Mouse (Mus musculus) neural tube, embryonic 14.5 days (tissue): ENCODE results near the gene Bcl2l2. TPM values are rescaled to one million over a fixed set of nuclear protein-coding genes. Genes with fewer than 3 reads are reported as not detected.

Experiments used
- ATAC-seq: fragments of 200-750 bp; cut with Nextera tagmentation; 2 replicates; pipeline ENCODE4 v1.8.0; 2017; ENCODE audit warnings: low read depth, mild to moderate bottlenecking, moderate TSS enrichment, moderate library complexity
- H3K27ac ChIP-seq: fragments of 300-500 bp; sonication (generic); 2 replicates; pipeline ENCODE4 v1.5.1; 2014; ENCODE audit warnings: low read depth, mild to moderate bottlenecking, control low read depth, low read length, moderate library complexity, mixed read lengths
- H3K27me3 ChIP-seq: fragments of 300-500 bp; sonication (generic); 2 replicates; pipeline ENCODE4 v1.6.1; 2014; ENCODE audit warnings: low read length; ENCODE audit not compliant: control insufficient read depth, insufficient read depth
- H3K36me3 ChIP-seq: fragments of 300-500 bp; sonication (generic); 2 replicates; pipeline ENCODE4 v1.6.1; 2014; ENCODE audit warnings: low read length, mixed read lengths; ENCODE audit not compliant: control insufficient read depth, insufficient read depth
- H3K4me1 ChIP-seq: fragments of 300-500 bp; sonication (generic); 2 replicates; pipeline ENCODE4 v1.6.1; 2014; ENCODE audit warnings: low read length; ENCODE audit not compliant: control insufficient read depth, insufficient read depth
- H3K4me2 ChIP-seq: fragments of 300-500 bp; sonication (generic); 2 replicates; pipeline ENCODE4 v1.6.1; 2014; ENCODE audit warnings: mild to moderate bottlenecking, low read depth, low read length, control low read depth
- H3K4me3 ChIP-seq: fragments of 300-500 bp; sonication (generic); 2 replicates; pipeline ENCODE4 v1.5.1; 2014; ENCODE audit warnings: low read depth, low read length, control low read depth, mixed read lengths
- H3K9ac ChIP-seq: fragments of 300-500 bp; sonication (generic); replicated peaks from 2 replicates; pipeline ENCODE4 v1.6.1; 2014; ENCODE audit warnings: low read depth, mild to moderate bottlenecking, control low read depth, low read length, mixed read lengths
- H3K9me3 ChIP-seq: fragments of 300-500 bp; sonication (generic); 2 replicates; pipeline ENCODE4 v1.6.1; 2016; ENCODE audit warnings: low read length; ENCODE audit not compliant: control insufficient read depth
- WGBS: fragments of 180-500 bp; shearing (Covaris S2); extraction: QIAGEN DNeasy Blood & Tissue Kit; methylation state at CpG from one replicate; pipeline ENCODE4 v1.1.7; 2014; 5-methylcytosine and 5-hydroxymethylcytosine counted together
- polyA plus RNA-seq: library from polyadenylated mRNA; unstranded; fragments of >200 nt; fragmentation: Nextera tagmentation; extraction: Ambion mirVana; gene quantifications from 2 replicates; pipeline ENCODE4 v1.2.1, GENCODE M21; 2014

The Bcl2l2 gene
- polyA plus RNA-seq, 1 experiment from 2014 or later: 5.3 TPM

GRCm38 (mm10) chr14:54865626-54866025 lies 17.6 kb upstream of the Bcl2l2 start:
- no peak for ATAC-seq
- Histone ChIP-seq H3K27me3 (no peaks in the 10 kb centered on the region), H3K27ac (no peak overlapping the region), H3K9me3 (no peaks in the 10 kb centered on the region), H3K4me1 (peaks cover 3% of the 10 kb centered on the region; the same call in 1 of the 2 replicates), H3K36me3 (no peaks in the 10 kb centered on the region), H3K4me2 (no peak overlapping the region), H3K4me3 (no peak overlapping the region), H3K9ac (no peak overlapping the region)
- WGBS: 87% methylated on average over 5 of the region's 5 CpGs

- WGBS: 72% methylated on average over 3 of the region's 3 CpGs
- peaks cover 3% of the 10 kb centered on the region; the same call in 1 of the 2 replicates for H3K4me1 ChIP-seq
- no peak overlapping the region for H3K27ac ChIP-seq
- no peak overlapping the region for H3K4me3 ChIP-seq
- H3K9me3 ChIP-seq: no peaks in the 10 kb centered on the region
- no peak overlapping the region for H3K9ac ChIP-seq
- no peaks in the 10 kb centered on the region for H3K27me3 ChIP-seq
- ATAC-seq: no peak
- no peaks in the 10 kb centered on the region for H3K36me3 ChIP-seq
- no peak overlapping the region for H3K4me2 ChIP-seq
Observed at GRCm38 (mm10) chr14:54866268-54866667, 16.9 kb upstream of the Bcl2l2 start.

GRCm38 (mm10) chr14:54866936-54867335 lies 16.2 kb upstream of the Bcl2l2 start:
- H3K4me2 ChIP-seq: no peak overlapping the region
- H3K27ac ChIP-seq: no peak overlapping the region
- no peaks in the 10 kb centered on the region for H3K9me3 ChIP-seq
- no peak overlapping the region for H3K4me3 ChIP-seq
- H3K36me3 ChIP-seq: no peaks in the 10 kb centered on the region
- 66% methylated on average over 5 of the region's 5 CpGs for WGBS
- ATAC-seq: no peak
- no peaks in the 10 kb centered on the region for H3K27me3 ChIP-seq
- H3K9ac ChIP-seq: no peak overlapping the region
- peaks cover 3% of the 10 kb centered on the region; the same call in 1 of the 2 replicates for H3K4me1 ChIP-seq

- no peaks in the 10 kb centered on the region for H3K27me3 ChIP-seq
- H3K4me1 ChIP-seq: peaks cover 3% of the 10 kb centered on the region; the same call in 1 of the 2 replicates
- H3K4me2 ChIP-seq: no peak overlapping the region
Observed at GRCm38 (mm10) chr14:54868026-54868425, 15.2 kb upstream of the Bcl2l2 start.

GRCm38 (mm10) chr14:54870861-54871260 lies 12.3 kb upstream of the Bcl2l2 start, which contains the start of gene Homez:
Homez (minus strand) TSS chr14:54870961.
- Histone ChIP-seq H3K4me2 (no peak within 1 kb of the TSS), H3K4me1 (peaks cover 7% of the 10 kb centered on the region), H3K36me3 (no peaks in the 10 kb centered on the region), H3K4me3 (no peak within 1 kb of the TSS), H3K27ac (no peak within 1 kb of the TSS), H3K9me3 (no peaks in the 10 kb centered on the region), H3K27me3 (no peaks in the 10 kb centered on the region), H3K9ac (no peak within 1 kb of the TSS)
- no peak for ATAC-seq
- WGBS: 86% methylated on average over 5 of the region's 5 CpGs

More at GRCm38 (mm10) chr14:54868026-54868425, 15.2 kb upstream of the Bcl2l2 start:
- 86% methylated on average over 4 of the region's 4 CpGs for whole genome bisulfite sequencing
- H3K9ac ChIP-seq: no peak overlapping the region
- no peak overlapping the region for H3K27ac ChIP-seq
- no peak overlapping the region for H3K4me3 ChIP-seq
- no peaks in the 10 kb centered on the region for H3K9me3 ChIP-seq
- no peaks in the 10 kb centered on the region for H3K36me3 ChIP-seq
- ATAC-seq: no peak

- no peaks in the 10 kb centered on the region for H3K27me3 ChIP-seq
- peaks cover 8% of the 10 kb centered on the region for H3K4me1 ChIP-seq
- 91% methylated on average over 3 of the region's 3 CpGs for WGBS
- no peak overlapping the region for H3K9ac ChIP-seq
- H3K9me3 ChIP-seq: no peaks in the 10 kb centered on the region
- ATAC-seq: no peak
- H3K36me3 ChIP-seq: no peaks in the 10 kb centered on the region
- no peak overlapping the region for H3K27ac ChIP-seq
- H3K4me3 ChIP-seq: no peak overlapping the region
- no peak overlapping the region for H3K4me2 ChIP-seq
Observed at GRCm38 (mm10) chr14:54874165-54874564, 9.0 kb upstream of the Bcl2l2 start.

- WGBS: 2% methylated on average over 36 of the region's 36 CpGs
- peak overlapping the region; percentile 93 for H3K27ac ChIP-seq
- peak; percentile 57 for ATAC-seq
Observed at GRCm38 (mm10) chr14:54875844-54876538, 7.2 kb upstream of the Bcl2l2 start.

GRCm38 (mm10) chr14:54876539-54877047 lies 6.6 kb upstream of the Bcl2l2 start:
- Histone ChIP-seq H3K4me3 (peak overlapping the region; percentile 82), H3K9ac (peak overlapping the region; percentile 95), H3K27ac (peak overlapping the region; percentile 93), H3K4me1 (peaks cover 8% of the 10 kb centered on the region), H3K27me3 (no peaks in the 10 kb centered on the region), H3K36me3 (no peaks in the 10 kb centered on the region), H3K9me3 (no peaks in the 10 kb centered on the region), H3K4me2 (peak overlapping the region; percentile 89)
- ATAC-seq: peak; percentile 93
- under 1% methylated on average over 51 of the region's 72 CpGs for WGBS

More at GRCm38 (mm10) chr14:54875844-54876538, 7.2 kb upstream of the Bcl2l2 start:
- peaks cover 8% of the 10 kb centered on the region for H3K4me1 ChIP-seq
- H3K4me2 ChIP-seq: peak overlapping the region; percentile 89
- no peaks in the 10 kb centered on the region for H3K27me3 ChIP-seq
- no peaks in the 10 kb centered on the region for H3K9me3 ChIP-seq
- H3K36me3 ChIP-seq: no peaks in the 10 kb centered on the region
- H3K4me3 ChIP-seq: peak overlapping the region; percentile 82
- peak overlapping the region; percentile 95 for H3K9ac ChIP-seq

GRCm38 (mm10) chr14:54877048-54877715 lies 6.0 kb upstream of the Bcl2l2 start, which contains the start of gene Ppp1r3e:
Ppp1r3e (minus strand) TSS chr14:54877550.
- H3K36me3 ChIP-seq: no peaks in the 10 kb centered on the region
- no peaks in the 10 kb centered on the region for H3K9me3 ChIP-seq
- peak within 1 kb of the TSS; percentile 89 for H3K4me2 ChIP-seq
- peak within 1 kb of the TSS; percentile 93 for H3K27ac ChIP-seq
- under 1% methylated on average over 52 of the region's 61 CpGs for WGBS
- peak; percentile 79 for ATAC-seq
- peak within 1 kb of the TSS; percentile 95 for H3K9ac ChIP-seq
- H3K27me3 ChIP-seq: no peaks in the 10 kb centered on the region
- peaks cover 8% of the 10 kb centered on the region for H3K4me1 ChIP-seq
- peak within 1 kb of the TSS; percentile 82 for H3K4me3 ChIP-seq
